Mouse (Mus musculus) liver, embryonic 12.5 days (tissue): ENCODE results near the gene Zfp69. TPM values are rescaled to one million over a fixed set of nuclear protein-coding genes. Genes with fewer than 3 reads are reported as not detected.

Source experiments
- ATAC-seq: fragments of 200-750 bp; cut with Nextera tagmentation; 2 replicates; pipeline ENCODE4 v1.8.0; 2017; ENCODE audit warnings: moderate number of reproducible peaks, mild to moderate bottlenecking, moderate library complexity
- H3K27ac ChIP-seq: fragments of 300-500 bp; sonication (generic); 2 replicates; pipeline ENCODE4 v1.5.1; 2016; ENCODE audit warnings: mild to moderate bottlenecking
- H3K27me3 ChIP-seq: fragments of 300-500 bp; sonication (generic); replicated peaks from 2 replicates; pipeline ENCODE4 v1.6.1; 2016; ENCODE audit warnings: mild to moderate bottlenecking, moderate library complexity
- H3K36me3 ChIP-seq: fragments of 300-500 bp; sonication (generic); 2 replicates; pipeline ENCODE4 v1.6.1; 2016; ENCODE audit warnings: mild to moderate bottlenecking, moderate library complexity
- H3K4me1 ChIP-seq: fragments of 300-500 bp; sonication (generic); 2 replicates; pipeline ENCODE4 v1.6.1; 2016
- H3K4me2 ChIP-seq: fragments of 300-500 bp; sonication (generic); 2 replicates; pipeline ENCODE4 v1.6.1; 2016; ENCODE audit warnings: mild to moderate bottlenecking, moderate library complexity
- H3K4me3 ChIP-seq: fragments of 300-500 bp; sonication (generic); 2 replicates; pipeline ENCODE4 v1.5.1; 2016; ENCODE audit warnings: mild to moderate bottlenecking, moderate library complexity
- H3K9ac ChIP-seq: fragments of 300-500 bp; sonication (generic); 2 replicates; pipeline ENCODE4 v1.6.1; 2016; ENCODE audit warnings: mild to moderate bottlenecking, moderate library complexity
- H3K9me3 ChIP-seq: fragments of 300-500 bp; sonication (generic); replicated peaks from 2 replicates; pipeline ENCODE4 v1.6.1; 2016; ENCODE audit warnings: mild to moderate bottlenecking, moderate library complexity
- WGBS: fragments of 180-500 bp; shearing (Covaris S2); methylation state at CpG from one replicate; pipeline ENCODE4 v1.1.7; 2016; ENCODE audit not compliant: insufficient replicate concordance; 5-methylcytosine and 5-hydroxymethylcytosine counted together
- polyA plus RNA-seq: library from polyadenylated mRNA; unstranded; fragments of >200 nt; fragmentation: Nextera tagmentation; extraction: Ambion mirVana; gene quantifications from 2 replicates; pipeline ENCODE4 v1.2.1, GENCODE M21; 2016

The Zfp69 gene
- polyA plus RNA-seq, 1 experiment from 2014 or later, result 3.5 TPM

GRCm38 (mm10) chr4:120921461-120921860 is 30.0 kb downstream of the Zfp69 start:
- Histone ChIP-seq H3K9ac (no peak overlapping the region), H3K4me3 (no peak overlapping the region), H3K4me1 (peaks cover 21% of the 10 kb centered on the region), H3K27ac (no peak overlapping the region), H3K4me2 (no peak overlapping the region), H3K36me3 (peaks cover 22% of the 10 kb centered on the region), H3K27me3 (no peaks in the 10 kb centered on the region), H3K9me3 (0 out of 2 replicates have a peak, but pooled peaks cover under 1% of the 10 kb centered on the region)
- WGBS, result 89% methylated on average over 8 of the region's 8 CpGs
- ATAC-seq, result no peak

GRCm38 (mm10) chr4:120914501-120914900 is 37.0 kb downstream of the Zfp69 start:
- Histone ChIP-seq H3K36me3 (no peaks in the 10 kb centered on the region), H3K27ac (no peak overlapping the region), H3K4me3 (no peak overlapping the region), H3K4me1 (peaks cover 8% of the 10 kb centered on the region; the same call in 1 of the 2 replicates), H3K27me3 (peaks cover 8% of the 10 kb centered on the region; the same call in 1 of the 2 replicates), H3K9ac (no peak overlapping the region), H3K9me3 (no peaks in the 10 kb centered on the region), H3K4me2 (no peak overlapping the region)
- no peak for ATAC-seq
- 39% methylated on average over 4 of the region's 4 CpGs for WGBS

DNA sequence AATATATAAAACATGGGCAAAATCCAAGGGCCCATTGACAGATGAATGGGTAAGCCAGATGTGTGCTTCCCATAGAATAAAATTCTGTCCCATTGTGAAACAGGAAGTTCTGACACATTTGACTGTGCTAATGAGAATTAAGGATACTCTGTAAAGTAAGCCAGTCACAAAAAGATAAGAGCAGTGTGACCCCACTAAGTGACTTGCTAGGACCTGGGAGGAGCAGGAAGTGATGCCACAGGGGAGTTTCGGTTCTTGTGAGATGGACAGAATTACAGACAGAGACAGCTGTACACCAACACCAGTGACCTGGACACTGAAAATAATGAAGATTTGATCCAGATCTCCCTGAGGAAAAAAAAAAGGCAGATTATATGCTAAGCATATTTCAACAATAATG is 37.6 kb downstream of the Zfp69 start:
- Histone ChIP-seq H3K4me2 (no peak overlapping the region), H3K27ac (no peak overlapping the region), H3K4me1 (peaks cover 9% of the 10 kb centered on the region; the same call in 1 of the 2 replicates), H3K27me3 (peaks cover 12% of the 10 kb centered on the region; the same call in 1 of the 2 replicates), H3K9me3 (no peaks in the 10 kb centered on the region), H3K36me3 (no peaks in the 10 kb centered on the region), H3K9ac (no peak overlapping the region), H3K4me3 (no peak overlapping the region)
- no peak for ATAC-seq
- WGBS, result 24% methylated on average over 1 of the region's 1 CpGs

DNA sequence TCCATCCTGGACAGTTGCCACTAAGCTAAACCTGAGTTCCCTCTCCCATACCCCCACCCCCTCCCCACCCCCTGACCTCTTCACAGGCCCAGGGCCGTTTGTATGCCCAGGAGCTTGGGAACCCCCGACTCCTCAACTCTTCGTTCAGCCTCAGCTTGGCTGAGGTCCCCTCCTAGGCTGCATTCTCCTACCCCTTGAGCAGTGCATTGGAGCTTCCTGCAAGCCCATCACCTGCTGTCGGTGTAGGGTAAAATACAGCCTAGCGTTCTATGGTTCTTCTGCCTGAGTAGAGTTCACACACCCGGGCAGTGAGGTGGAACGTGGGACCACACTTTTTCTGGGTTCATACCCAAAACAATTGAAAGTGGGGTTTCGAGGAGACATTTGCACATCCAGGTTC is 38.1 kb downstream of the Zfp69 start:
- H3K27ac ChIP-seq, result no peak overlapping the region
- peaks cover 12% of the 10 kb centered on the region; the same call in 1 of the 2 replicates for H3K27me3 ChIP-seq
- no peaks in the 10 kb centered on the region for H3K9me3 ChIP-seq
- no peaks in the 10 kb centered on the region for H3K36me3 ChIP-seq
- H3K9ac ChIP-seq, result no peak overlapping the region
- 64% methylated on average over 8 of the region's 8 CpGs for WGBS
- peaks cover 9% of the 10 kb centered on the region; the same call in 1 of the 2 replicates for H3K4me1 ChIP-seq
- no peak for ATAC-seq
- no peak overlapping the region for H3K4me3 ChIP-seq
- no peak overlapping the region for H3K4me2 ChIP-seq

DNA sequence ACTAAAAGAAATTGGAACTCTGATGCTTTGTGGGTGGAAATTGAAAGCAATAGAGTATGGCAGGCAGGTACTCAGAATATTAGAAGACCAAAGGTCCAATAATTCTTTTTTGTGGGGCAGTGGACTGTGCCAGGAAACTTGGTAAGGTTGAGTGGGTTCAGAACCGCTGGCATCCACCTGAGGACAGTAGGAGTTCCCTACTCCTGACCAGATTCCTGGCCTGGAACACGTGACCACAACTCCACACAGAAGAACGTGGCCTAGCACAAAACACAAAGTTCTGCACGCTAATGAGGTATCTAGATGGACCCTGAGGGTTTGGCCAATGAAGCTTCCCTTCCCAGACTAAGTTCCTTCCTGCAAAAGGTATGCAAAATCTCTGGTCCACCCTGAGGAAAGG is 38.6 kb downstream of the Zfp69 start:
- 34% methylated on average over 4 of the region's 4 CpGs for WGBS
- Histone ChIP-seq H3K9ac (no peak overlapping the region), H3K9me3 (no peaks in the 10 kb centered on the region), H3K36me3 (no peaks in the 10 kb centered on the region), H3K4me2 (no peak overlapping the region), H3K4me3 (no peak overlapping the region), H3K27ac (no peak overlapping the region), H3K4me1 (peaks cover 9% of the 10 kb centered on the region; the same call in 1 of the 2 replicates), H3K27me3 (peaks cover 15% of the 10 kb centered on the region; the same call in 1 of the 2 replicates)
- no peak for ATAC-seq

GRCm38 (mm10) chr4:120911086-120911485 is 40.4 kb downstream of the Zfp69 start:
- no peak for ATAC-seq
- WGBS, result 73% methylated on average over 6 of the region's 6 CpGs

DNA sequence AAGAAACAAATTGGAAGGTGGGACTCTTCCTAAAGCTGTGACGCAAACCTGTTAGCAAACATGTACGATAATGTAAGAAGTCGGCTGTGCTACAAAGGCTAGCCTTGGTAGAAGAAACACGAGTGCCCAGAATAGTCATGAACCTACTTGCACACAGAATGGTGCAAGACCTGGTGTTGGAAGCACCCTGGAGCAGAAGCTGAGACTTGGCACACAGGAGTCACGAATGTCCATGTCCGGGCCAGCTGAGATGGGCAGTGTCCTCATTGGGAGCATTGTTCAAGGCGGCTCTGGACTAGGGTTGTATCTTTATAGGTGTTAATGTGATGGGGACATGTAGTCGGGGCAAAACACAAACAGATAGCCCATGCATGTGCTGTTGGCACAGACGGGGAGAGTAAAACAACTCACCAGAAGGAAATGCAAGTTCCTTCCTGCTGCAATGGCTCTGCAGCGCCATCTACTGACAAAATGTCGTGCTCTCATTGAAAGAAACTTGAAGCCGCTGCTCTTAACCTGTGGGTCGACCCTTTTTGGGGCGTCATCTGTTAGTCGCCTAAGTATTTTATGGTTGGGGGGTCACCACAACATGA is 41.8 kb downstream of the Zfp69 start:
- peak overlapping the region; percentile 27 for H3K4me2 ChIP-seq
- 28% methylated on average over 15 of the region's 15 CpGs for WGBS

More at GRCm38 (mm10) chr4:120911086-120911485, 40.4 kb downstream of the Zfp69 start:
- Histone ChIP-seq H3K4me2 (no peak overlapping the region), H3K9me3 (no peaks in the 10 kb centered on the region), H3K9ac (no peak overlapping the region), H3K36me3 (no peaks in the 10 kb centered on the region), H3K27me3 (peaks cover 15% of the 10 kb centered on the region; the same call in 1 of the 2 replicates), H3K27ac (no peak overlapping the region), H3K4me1 (peaks cover 9% of the 10 kb centered on the region; the same call in 1 of the 2 replicates), H3K4me3 (no peak overlapping the region)

DNA sequence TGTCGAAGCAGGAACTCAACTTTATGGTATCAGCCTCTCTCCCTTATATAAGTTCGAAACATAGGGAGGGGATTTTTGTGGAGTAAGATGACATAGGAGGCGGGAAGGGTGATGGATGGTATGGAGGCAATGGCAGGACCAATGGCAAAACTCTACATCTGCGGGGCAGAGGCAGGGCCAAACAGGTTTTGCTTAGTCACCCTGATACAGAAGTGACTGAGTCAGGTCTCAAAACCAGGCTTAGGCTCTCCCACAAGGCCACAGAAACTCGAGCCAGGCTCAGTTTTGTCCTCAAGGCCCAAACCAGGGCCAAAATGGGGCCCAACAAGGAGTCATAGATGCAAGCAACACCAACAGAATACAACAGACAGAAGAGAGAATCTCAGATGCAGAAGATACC is 45.9 kb downstream of the Zfp69 start:
- H3K4me1 ChIP-seq, result 0 out of 2 replicates have a peak, but pooled peaks cover 4% of the 10 kb centered on the region
- no peak for ATAC-seq
- no peak overlapping the region for H3K4me3 ChIP-seq
- no peak overlapping the region for H3K9ac ChIP-seq
- H3K36me3 ChIP-seq, result no peaks in the 10 kb centered on the region
- 60% methylated on average over 5 of the region's 5 CpGs for WGBS
- no peak overlapping the region for H3K4me2 ChIP-seq
- no peak overlapping the region for H3K27ac ChIP-seq
- peaks cover 16% of the 10 kb centered on the region; the same call in 1 of the 2 replicates for H3K27me3 ChIP-seq
- H3K9me3 ChIP-seq, result no peaks in the 10 kb centered on the region

More for the DNA sequence above, 41.8 kb downstream of the Zfp69 start:
- Histone ChIP-seq H3K9me3 (no peaks in the 10 kb centered on the region), H3K27me3 (peaks cover 9% of the 10 kb centered on the region; the same call in 1 of the 2 replicates), H3K4me3 (no peak overlapping the region), H3K4me1 (0 out of 2 replicates have a peak, but pooled peaks cover 4% of the 10 kb centered on the region), H3K36me3 (no peaks in the 10 kb centered on the region), H3K27ac (no peak overlapping the region), H3K9ac (no peak overlapping the region)
- ATAC-seq, result no peak

DNA sequence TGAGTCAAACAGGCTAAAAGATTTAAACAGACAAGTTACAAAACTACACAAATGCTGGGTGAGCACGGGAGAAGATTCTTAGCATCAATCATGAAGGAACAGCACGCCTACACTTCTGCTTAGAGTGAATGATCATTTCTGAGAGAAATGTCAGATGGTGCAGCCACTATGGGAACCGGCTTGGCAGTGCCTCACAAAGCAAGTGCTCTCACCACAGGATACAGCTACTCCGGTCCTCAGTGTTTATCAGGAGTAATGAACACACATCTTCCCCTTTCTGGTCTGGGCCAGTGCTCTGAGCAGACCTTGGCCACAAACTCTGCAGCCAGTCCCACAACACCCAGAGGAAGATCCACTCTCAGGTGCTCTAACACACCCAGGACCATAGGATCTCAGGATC is 47.0 kb downstream of the Zfp69 start:
- Histone ChIP-seq H3K27me3 (peaks cover 15% of the 10 kb centered on the region; the same call in 1 of the 2 replicates), H3K36me3 (no peaks in the 10 kb centered on the region), H3K9me3 (no peaks in the 10 kb centered on the region), H3K4me1 (0 out of 2 replicates have a peak, but pooled peaks cover 1% of the 10 kb centered on the region), H3K4me2 (no peak overlapping the region), H3K4me3 (no peak overlapping the region), H3K27ac (no peak overlapping the region), H3K9ac (no peak overlapping the region)
- 28% methylated on average over 4 of the region's 4 CpGs for WGBS
- no peak for ATAC-seq

DNA sequence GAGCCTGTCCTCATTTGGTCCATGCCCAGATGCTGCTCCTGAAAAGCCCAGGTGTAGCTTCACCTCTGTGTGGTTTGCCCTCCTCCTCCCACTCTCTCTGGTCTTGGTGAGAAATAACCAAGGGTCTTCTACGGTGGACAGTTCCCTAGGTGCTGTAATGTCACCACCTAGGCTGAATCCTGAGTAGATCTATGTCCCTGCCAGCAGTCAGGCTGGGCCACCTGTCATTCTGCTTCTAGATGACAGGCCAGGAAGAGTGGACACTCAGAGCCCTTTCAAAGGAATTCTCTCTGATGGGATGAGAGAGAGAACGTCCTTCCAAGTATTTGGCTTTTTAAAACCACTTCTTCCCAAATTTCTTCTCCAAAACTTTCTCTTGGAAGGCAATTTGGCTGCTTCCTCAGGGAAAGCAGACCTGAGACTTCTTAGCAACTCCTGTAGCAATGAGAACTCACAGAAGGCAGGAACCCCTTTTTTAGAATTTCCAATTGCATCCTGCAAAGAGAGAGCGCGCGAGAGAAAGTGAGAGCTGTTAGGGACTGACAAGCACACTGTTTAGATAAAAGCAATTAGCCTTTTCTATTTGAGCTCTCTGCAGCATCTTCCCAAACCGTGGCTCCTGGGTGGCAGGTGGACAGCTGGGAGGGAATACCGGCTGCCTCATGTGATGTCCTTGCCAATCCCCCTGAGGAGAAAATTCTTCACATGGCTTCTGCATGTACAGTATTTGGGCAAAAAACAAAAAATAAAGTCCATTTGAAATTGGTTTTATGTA is 55.5 kb downstream of the Zfp69 start:
- 67% methylated on average over 7 of the region's 7 CpGs for WGBS
- H3K4me2 ChIP-seq, result no peak overlapping the region
- no peaks in the 10 kb centered on the region for H3K4me1 ChIP-seq
- no peak overlapping the region for H3K9ac ChIP-seq
- H3K9me3 ChIP-seq, result no peaks in the 10 kb centered on the region
- no peaks in the 10 kb centered on the region for H3K36me3 ChIP-seq
- no peak overlapping the region for H3K4me3 ChIP-seq
- no peak overlapping the region for H3K27ac ChIP-seq
- ATAC-seq, result no peak
- peaks cover 30% of the 10 kb centered on the region for H3K27me3 ChIP-seq

GRCm38 (mm10) chr4:120895226-120895625 is 56.3 kb downstream of the Zfp69 start:
- Histone ChIP-seq H3K4me3 (no peak overlapping the region), H3K4me1 (no peaks in the 10 kb centered on the region), H3K9me3 (no peaks in the 10 kb centered on the region), H3K9ac (no peak overlapping the region), H3K27ac (no peak overlapping the region), H3K27me3 (peaks cover 30% of the 10 kb centered on the region), H3K4me2 (no peak overlapping the region), H3K36me3 (no peaks in the 10 kb centered on the region)
- ATAC-seq, result no peak
- 58% methylated on average over 7 of the region's 7 CpGs for WGBS

- H3K4me2 ChIP-seq, result no peak overlapping the region
- 69% methylated on average over 11 of the region's 11 CpGs for WGBS
Measured at GRCm38 (mm10) chr4:120894584-120894983, 56.9 kb downstream of the Zfp69 start.

More at GRCm38 (mm10) chr4:120894584-120894983, 56.9 kb downstream of the Zfp69 start:
- no peak overlapping the region for H3K9ac ChIP-seq
- no peaks in the 10 kb centered on the region for H3K4me1 ChIP-seq
- no peak overlapping the region for H3K4me3 ChIP-seq
- ATAC-seq, result no peak
- no peaks in the 10 kb centered on the region for H3K36me3 ChIP-seq
- peaks cover 30% of the 10 kb centered on the region for H3K27me3 ChIP-seq
- H3K9me3 ChIP-seq, result no peaks in the 10 kb centered on the region
- no peak overlapping the region for H3K27ac ChIP-seq
